Mouse (Mus musculus) kidney, adult 9 months (tissue): ENCODE results near the gene Gm11985.

Experiments used
- DNase-seq: peaks from one replicate; pipeline ENCODE4 v3.0.0; 2022

The Gm11985 gene

DNA sequence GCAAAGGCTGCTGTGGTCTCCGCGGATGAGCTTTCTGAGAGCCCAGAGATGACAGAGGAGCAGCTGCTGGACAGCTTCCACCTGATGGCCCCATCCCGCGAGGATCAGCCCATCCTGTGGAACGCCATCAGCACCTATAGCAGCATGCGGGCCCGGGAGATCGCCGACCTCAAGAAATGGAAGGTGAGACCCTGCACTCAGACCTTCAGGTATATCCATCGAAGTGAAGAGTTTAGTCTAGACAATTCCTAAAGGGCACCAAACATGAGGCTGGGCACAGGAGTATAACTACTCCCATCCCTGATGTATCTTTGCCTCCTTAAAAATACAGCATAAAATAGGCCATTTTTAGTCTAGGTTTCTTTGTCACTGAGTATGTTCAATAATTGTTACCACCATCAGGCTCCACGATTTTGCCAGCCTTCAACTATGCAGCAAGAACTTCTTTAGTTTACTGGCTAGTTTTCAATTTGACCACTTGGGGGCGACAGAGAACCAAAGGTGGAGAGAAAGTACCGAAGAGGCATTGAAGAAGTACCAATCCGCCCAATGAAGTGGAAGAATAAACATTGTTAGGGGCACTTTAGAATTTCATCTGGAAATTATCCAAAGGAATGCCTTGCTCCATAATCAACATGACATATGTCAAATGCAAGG, 11.5 kb upstream of the Gm11985 start:
- peak; percentile 58 for DNase-seq

- DNase-seq: no peak
Measured at GRCm38 (mm10) chr11:7198481-7199256, 10.3 kb upstream of the Gm11985 start.

- peak; percentile 36 for DNase-seq
Measured at GRCm38 (mm10) chr11:7198006-7198405, 9.6 kb upstream of the Gm11985 start.

DNA sequence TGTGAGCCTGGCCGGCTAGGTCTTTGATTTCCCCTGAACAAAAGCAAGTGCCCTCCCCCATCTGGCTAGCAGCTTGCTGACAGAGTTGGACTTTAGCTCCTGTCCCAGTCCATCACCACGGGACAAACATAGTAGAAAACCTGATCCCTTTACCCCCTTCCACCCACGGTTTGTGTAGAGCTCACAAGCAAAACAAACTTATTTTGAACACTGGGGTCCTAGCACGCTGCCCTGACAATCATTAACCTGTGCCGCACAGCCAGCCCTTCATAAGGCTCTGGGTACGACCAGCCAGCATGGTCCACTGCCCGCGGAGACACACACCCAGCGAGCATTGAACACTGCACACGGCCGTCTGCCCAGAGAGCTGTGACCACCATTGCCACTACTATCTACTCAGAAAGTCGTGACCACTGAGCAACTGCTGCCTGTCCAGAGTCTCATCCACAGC, 9.1 kb upstream of the Gm11985 start, which contains the start of gene Igfbp1:
Igfbp1 (plus strand) TSS at position 292 of the 451 bp plus-strand sequence.
- DNase-seq: peak; percentile 88

DNA sequence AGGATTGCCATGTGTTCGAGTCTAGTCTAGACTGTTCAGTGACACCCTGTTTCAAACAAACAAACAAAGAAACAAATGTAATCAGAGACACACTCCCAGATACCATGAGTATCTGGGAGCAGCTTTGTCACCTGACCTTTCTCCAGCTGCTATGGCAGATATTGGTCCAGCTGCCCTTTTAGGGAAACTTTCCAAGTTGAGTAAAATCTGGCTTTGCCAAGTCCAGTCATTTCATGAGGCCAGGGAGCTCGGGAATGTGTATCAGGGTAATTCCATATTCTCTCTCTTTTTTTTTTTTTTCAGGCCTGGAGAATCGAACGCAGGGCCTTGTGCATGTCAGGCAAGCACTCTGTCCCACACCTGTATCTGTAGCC, 6.9 kb upstream of the Gm11985 start:
- DNase-seq: no peak

DNA sequence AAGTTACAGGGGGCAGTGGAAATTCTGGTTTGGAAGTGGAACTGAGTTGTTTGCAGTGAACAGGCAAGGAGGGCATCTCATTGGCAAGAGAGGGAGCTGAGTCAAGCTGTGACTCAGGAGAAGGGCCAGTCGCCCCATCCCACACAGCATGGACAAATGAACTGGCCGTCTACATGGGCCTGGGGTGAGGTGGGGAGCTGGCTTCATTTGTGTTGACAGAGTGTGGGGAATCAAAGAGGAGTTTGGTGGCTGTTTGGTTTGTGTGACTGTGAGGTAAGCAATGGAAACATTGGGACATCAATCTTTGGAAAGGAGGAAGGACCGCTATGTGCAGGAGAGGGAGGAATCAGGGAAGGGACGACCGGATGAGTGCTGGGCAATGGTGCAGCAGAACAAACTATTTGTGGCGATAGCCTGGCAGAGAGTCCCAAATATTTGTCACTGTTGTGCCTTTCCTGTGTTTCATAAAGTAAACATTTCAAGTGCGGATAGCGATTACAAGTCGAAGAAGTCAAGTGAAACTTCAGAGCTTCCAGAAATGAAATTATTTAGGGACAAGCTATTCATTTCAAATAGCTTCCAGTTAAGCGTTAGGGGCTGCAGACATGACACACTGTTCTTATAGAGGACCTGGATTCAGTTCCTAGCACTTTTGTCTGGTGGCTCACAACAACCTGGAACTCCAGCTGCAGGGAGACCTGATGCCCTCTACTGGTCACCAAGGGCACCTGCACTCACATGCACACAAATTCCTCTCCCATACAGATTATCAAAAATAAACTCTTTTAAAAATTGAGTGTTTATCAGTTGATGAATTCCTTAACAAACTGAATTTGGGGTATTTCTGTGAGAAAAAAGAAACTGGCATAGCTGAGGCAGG, 6.3 kb upstream of the Gm11985 start:
- no peak for DNase-seq

GRCm38 (mm10) chr11:7193134-7193533, 4.8 kb upstream of the Gm11985 start:
- DNase-seq: no peak

DNA sequence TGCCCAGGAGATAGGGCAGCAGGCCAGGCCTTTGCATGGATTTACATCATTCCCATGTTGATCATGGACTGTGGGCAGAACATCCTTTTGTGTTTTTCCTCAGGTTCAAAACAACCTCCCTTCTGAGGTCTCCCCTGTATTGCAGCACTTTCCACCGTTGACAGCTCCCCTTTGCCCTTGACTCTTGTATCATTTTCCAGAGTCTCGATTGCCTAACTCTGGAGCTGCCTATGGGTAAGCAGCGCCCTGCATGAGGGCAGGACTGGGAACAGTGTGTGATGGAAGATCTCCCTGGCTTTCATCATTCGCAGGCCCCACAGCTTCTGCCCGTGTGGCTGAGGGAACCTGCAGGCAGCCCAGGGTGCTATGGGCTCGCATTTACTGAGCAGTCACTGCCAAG, 4.3 kb upstream of the Gm11985 start:
- no peak for DNase-seq

DNA sequence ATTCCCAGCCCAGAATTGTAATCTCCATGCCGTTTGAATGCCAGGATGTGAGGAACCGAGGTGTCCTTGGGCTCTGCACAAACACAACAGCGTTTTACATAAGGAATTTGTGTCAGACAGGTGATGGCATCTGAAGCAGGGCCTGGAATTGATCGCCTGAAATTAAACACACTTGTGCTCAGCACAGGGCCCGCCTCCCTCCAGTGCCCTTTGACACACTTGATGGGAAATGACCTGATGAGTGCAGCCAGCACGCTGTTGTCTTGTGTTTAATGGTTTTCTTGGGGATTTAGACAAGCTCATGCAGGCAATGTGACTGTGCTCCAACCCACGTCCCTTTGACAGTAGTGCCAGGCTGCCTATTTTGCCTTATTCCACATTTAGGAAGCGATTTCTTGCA, 897 bp downstream of the Gm11985 start:
- DNase-seq: no peak

DNA sequence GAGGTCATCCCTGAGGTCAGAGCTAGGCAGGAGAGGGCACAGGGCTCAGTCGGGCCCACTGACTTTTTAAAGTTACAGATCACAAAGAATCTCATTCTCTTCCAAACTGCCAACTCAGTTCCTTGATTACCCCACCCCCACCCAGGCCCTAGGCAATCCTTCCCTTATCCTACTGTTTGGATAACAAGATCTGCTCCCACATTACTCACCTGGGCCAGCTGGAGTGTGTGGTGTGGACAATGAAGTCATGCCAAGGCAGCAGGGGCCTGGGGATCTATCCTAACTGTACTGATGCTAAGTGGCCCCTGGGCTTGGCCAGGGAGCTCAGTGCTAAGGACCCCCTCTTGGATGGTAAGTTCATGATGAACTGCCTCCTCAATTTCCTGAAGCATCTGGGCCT, 3.9 kb downstream of the Gm11985 start:
- DNase-seq: no peak

- no peak for DNase-seq
Measured at GRCm38 (mm10) chr11:7182409-7183042, 5.8 kb downstream of the Gm11985 start.

DNA sequence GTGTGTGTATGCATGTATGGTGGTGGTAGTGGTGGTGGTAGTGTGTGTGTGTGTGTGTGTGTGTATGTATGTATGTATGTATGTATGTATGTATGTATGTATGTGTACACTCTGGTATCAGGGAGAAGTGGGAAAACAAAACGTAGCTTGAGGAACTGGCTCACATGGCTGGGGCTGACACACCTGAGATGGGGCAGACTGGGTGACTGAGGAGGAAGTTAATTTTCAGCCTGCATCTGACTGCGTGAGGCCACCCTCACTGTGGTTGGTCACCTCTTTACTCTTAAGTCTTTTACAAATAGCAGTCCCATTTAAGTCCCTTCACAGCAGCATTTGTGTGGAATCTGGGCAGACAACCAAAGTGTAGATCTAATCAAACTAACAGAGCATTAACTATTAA, 9.1 kb downstream of the Gm11985 start:
- no peak for DNase-seq

DNA sequence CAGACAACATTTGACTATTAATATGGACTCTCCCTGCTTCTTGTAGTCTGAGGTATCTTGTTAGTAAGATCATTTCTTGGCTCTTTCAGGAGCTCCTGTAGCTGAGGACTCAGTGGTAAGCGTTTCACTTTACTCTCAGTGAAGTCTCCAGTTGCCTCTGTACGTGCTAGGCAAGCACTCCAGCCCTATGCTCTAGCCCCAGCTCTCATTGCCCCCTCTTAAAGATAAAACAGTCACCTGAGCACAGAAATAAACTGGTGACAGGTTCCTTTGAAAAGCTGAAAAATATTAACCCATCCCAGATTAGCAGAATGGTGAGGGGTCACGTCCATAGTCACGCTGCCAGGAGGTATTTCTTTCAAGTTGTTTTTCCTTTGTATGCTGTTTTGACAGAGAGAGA, 9.6 kb downstream of the Gm11985 start:
- DNase-seq: no peak

DNA sequence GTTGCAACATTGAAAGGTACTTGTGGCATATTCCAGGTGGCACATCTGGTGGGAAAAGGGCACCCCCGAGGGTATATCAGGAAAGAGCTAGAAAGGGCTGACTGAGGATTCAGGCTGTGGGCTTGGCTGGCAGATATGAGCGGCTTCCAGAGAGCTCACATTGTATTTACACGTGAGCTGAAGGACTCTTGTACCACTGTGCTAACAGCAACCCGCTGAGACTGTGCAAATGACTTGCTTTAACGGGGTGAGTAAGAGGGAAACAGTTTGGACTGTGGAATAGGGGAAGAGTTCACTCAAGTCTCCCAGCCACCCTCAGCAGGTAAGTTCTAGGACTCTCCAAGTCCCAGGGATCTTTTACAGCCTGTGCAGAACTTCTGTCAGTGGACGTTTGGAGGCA, 14.7 kb downstream of the Gm11985 start:
- peak; percentile 84 for DNase-seq

DNA sequence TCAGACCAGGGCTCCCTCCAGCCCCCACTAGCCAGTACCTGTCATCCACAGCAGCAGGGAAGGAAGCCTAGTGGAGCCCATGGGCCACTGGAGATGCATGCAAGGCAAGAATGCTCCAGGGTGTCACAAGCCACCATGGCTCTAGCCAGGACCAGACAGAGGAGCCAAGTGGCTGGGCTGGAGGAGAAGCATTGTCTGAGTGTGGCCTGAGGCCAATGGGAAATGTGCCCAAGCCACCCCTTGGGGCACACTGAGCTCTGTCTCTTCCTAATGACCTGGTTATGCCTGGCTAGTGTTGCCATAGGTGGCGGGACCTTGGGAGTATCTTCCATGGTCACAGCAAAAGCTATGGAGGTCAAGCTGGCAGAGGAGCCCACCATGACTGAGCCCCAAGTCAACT, 18.7 kb downstream of the Gm11985 start:
- no peak for DNase-seq

DNA sequence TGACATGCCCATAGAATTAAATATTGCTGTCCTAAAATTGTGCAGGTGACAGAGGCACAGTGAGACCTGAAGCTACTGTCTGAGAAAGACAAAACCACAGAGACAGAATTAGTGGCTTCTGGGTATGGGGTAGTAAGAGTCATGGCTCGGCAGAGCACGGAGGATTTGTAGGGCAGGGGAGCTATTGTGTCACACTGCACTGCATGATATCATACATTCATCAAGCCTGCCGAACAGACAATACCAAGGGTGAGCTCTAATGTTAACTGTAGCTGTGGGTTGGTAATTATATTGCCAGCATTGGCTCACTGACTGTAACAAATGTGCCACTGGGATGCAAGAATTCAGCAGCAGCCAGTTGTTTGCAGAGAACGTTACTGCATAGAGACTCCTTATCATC, 24.0 kb downstream of the Gm11985 start:
- DNase-seq: no peak

DNA sequence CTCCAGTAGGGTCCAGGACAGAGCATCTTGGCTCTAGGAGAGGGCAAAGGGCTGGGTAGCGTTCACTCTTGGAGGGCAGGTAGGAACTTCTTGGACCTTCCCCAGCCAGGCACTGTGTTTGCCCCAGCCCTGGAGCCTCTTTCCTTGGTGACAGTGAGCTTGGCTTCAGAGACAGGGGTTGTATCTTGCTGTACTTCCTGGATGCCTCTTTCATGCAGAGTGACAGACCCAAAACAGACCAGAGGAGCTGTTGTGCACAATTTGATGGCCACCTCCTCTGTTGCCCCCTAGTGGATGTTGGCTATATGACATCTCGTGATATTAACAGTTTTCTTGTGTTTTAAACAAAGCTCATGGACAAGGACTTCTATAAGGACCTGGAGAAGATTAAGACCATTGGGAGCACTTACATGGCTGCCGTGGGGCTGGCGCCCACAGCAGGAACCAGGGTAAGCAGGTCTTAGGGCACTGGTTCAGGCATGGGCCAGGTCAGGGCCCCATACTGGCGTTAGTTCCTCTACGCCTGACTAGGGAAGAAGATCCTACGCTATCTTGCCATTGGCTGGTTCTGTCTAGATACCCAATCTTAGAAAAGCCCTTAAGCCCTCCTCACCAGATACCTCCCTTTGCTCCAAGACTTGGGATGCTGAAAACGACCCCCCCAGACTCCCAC, 26.7 kb downstream of the Gm11985 start:
- peak; percentile 61 for DNase-seq

GRCm38 (mm10) chr11:7160637-7161101, 27.7 kb downstream of the Gm11985 start:
- DNase-seq: no peak

DNA sequence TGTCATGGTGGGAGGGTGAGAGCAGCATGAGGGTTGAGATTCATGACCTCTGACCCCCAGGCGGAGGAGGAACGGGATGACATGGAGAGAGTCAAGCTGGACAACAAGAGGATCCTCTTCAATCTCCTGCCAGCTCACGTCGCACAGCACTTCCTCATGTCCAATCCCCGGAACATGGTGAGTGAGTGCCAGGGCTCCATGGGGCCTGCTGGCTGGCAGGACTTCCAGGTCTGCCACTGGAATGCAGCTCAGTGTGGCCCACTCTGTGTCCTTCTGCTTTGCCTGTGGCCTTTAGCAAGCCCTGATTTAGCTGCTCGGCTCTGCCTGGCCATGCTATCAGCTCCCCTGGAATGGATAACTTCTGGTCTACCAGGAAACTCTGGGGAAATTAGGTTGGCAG, 28.2 kb downstream of the Gm11985 start:
- no peak for DNase-seq

- DNase-seq: peak; percentile 67
Measured at GRCm38 (mm10) chr11:7158196-7158595, 30.2 kb downstream of the Gm11985 start.

- no peak for DNase-seq
Measured at GRCm38 (mm10) chr11:7156427-7156826, 31.9 kb downstream of the Gm11985 start.

GRCm38 (mm10) chr11:7153081-7153480, 35.3 kb downstream of the Gm11985 start:
- DNase-seq: peak; percentile 86
